Mouse (Mus musculus): ENCODE results near the gene Enkd1. TPM values are rescaled to one million over a fixed set of nuclear protein-coding genes. Genes with fewer than 3 reads are reported as not detected.

Enkd1 gene
- polyA plus RNA-seq, 1 experiment from 2014 or later: 17.9 TPM

DNA sequence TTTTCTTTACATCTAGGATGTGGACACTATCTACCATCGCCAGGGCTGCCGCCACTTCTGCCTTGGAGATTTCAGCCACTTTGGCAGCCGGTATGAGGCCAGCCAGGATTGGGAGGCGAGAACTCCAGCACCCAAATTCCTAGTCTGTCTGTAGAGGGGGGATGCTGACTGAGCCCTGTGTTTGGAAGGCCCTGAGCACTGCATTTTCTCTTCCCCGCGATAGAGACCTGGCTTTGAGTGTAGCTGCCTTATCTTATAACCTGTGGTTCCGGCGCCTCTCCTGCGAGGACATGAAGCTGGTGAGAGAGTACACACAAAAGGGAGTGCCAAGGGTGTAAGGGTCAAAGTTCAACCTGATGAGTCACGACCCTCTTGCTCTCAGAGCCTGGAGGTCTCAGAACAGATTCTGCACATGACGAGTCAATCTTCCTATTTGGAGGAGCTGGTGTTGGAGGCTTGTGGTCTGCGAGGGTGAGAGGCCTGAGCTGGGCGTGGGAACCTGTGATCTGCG, 19.7 kb downstream of the Enkd1 start:
- Histone ChIP-seq H3K27ac (ENCODE audit: low read depth, low read length) (no peak overlapping the region), H3K9me3 (ENCODE audit: control insufficient read depth, low read length) (no peaks in the 10 kb centered on the region), H3K27me3 (replicated peaks; ENCODE audit: control insufficient read depth, insufficient read depth, low read length) (no peaks in the 10 kb centered on the region), H3K4me1 (ENCODE audit: control insufficient read depth, insufficient read depth, low read depth, low read length) (no peaks in the 10 kb centered on the region), H3K36me3 (ENCODE audit: control insufficient read depth, insufficient read depth, low read length) (peaks cover 5% of the 10 kb centered on the region; the same call in 1 of the 2 replicates), H3K9ac (ENCODE audit: low read depth, low read length) (no peak overlapping the region), H3K4me2 (ENCODE audit: low read length) (no peak overlapping the region), H3K4me3 (ENCODE audit: low read length) (no peak overlapping the region)
- no peak for ATAC-seq
- WGBS: 72% methylated on average over 14 of the region's 14 CpGs

DNA sequence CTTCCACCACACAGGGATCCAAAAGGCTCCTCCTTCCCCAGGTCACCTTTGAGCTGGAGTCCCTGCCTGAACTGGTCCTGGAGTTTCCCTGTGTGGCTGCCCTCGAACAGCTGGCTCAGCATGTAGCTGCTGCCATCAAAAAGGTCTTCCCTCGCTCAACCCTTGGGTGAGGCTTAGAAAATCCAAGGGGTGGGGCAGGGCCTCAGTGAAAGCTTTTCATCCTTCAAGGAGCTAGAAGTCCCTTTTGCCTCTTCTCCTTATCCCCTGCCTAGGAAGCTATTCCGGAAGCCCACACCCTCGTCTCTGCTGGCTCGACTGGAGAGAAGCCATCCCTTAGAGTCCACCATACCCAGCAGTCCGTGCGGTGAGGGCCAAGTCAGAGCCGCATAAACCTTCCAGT, 20.5 kb downstream of the Enkd1 start:
- Histone ChIP-seq H3K4me1 (ENCODE audit: control insufficient read depth, insufficient read depth, low read depth, low read length) (no peaks in the 10 kb centered on the region), H3K9ac (ENCODE audit: low read depth, low read length) (no peak overlapping the region), H3K4me3 (ENCODE audit: low read length) (no peak overlapping the region), H3K27ac (ENCODE audit: low read depth, low read length) (no peak overlapping the region), H3K4me2 (ENCODE audit: low read length) (no peak overlapping the region), H3K36me3 (ENCODE audit: control insufficient read depth, insufficient read depth, low read length) (peaks cover 8% of the 10 kb centered on the region; the same call in 1 of the 2 replicates), H3K27me3 (replicated peaks; ENCODE audit: control insufficient read depth, insufficient read depth, low read length) (no peaks in the 10 kb centered on the region), H3K9me3 (ENCODE audit: control insufficient read depth, low read length) (no peaks in the 10 kb centered on the region)
- WGBS: 68% methylated on average over 8 of the region's 8 CpGs
- no peak for ATAC-seq

DNA sequence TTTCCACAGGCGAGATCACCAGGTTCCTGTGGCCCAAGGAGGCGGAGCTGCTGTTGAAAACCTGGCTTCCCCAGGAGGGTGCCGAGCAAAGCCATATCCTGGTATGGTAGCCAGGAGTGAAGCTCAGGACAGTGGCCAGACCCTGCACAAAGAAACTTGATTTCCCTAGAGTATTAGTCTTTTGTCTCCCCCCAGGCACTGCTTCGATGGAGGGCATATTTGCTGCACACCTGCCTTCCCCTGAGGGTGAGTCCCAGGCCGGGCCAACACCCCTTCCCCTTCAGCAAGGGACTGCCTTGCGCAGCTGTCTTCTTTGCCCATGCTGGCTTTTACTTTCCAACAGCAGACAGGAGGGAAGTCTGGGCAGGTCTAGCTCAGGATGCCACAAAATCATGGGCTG, 21.5 kb downstream of the Enkd1 start:
- H3K27me3 ChIP-seq (replicated peaks; ENCODE audit: control insufficient read depth, insufficient read depth, low read length): no peaks in the 10 kb centered on the region
- H3K4me2 ChIP-seq (ENCODE audit: low read length): no peak overlapping the region
- H3K9ac ChIP-seq (ENCODE audit: low read depth, low read length): no peak overlapping the region
- WGBS: 63% methylated on average over 6 of the region's 6 CpGs
- no peak overlapping the region for H3K4me3 ChIP-seq (ENCODE audit: low read length)
- no peaks in the 10 kb centered on the region for H3K9me3 ChIP-seq (ENCODE audit: control insufficient read depth, low read length)
- 0 out of 2 replicates have a peak, but pooled peaks have one; percentile 16 for ATAC-seq
- peaks cover 8% of the 10 kb centered on the region; the same call in 1 of the 2 replicates for H3K36me3 ChIP-seq (ENCODE audit: control insufficient read depth, insufficient read depth, low read length)
- H3K27ac ChIP-seq (ENCODE audit: low read depth, low read length): no peak overlapping the region
- H3K4me1 ChIP-seq (ENCODE audit: control insufficient read depth, insufficient read depth, low read depth, low read length): no peaks in the 10 kb centered on the region

DNA sequence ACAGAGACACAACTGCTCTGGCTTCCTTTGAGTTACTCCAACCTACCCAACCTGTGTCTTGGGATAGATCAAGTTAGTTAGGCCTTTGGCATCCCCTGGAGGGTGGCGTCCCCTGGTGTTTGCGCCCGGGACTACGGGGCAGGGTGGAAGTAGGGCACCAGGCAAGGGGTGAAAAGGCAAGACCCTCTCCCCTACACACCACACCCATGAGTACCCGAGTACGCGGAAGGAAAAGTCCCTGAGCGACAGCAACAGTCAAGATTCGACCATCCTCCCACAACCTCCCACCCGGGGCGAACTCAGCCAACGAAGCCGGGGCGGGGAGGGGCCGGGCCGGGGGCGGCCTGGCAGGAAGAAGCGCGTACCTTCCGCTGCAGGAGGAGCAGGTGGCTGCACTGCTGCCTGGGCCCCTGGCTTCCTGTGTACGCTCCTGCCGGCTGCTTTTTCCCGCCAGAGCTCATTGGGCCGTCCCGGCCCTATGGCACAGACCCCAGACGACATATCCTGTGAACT, 22.2 kb downstream of the Enkd1 start, which contains the start of gene Carmil2:
Carmil2 (plus strand) TSS at position 479 of the 513 bp plus-strand sequence.
- 15% methylated on average over 26 of the region's 26 CpGs for WGBS
- ATAC-seq: 0 out of 2 replicates have a peak, but pooled peaks have one; percentile 12

DNA sequence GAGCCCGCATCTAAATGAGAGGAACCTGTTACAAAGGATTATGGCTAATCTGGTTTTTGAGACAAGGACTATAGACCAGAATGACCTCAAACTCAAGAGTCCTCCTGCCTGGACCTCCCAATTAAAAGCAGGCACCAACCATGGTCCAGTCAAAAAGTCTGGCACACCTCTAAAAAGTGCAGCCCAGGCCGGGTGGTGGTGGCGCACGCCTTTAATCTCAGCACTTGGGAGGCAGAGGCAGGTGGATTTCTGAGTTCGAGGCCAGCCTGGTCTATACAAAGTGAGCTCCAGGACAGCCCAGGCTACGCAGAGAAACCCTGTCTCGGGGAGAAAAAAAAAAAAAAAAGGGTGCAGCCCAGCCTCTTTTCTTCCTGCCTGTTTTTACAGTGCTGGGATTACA, 22.7 kb downstream of the Enkd1 start:
- WGBS: 82% methylated on average over 7 of the region's 7 CpGs
- no peak for ATAC-seq
- H3K9me3 ChIP-seq (ENCODE audit: control insufficient read depth, low read length): no peaks in the 10 kb centered on the region
- no peak overlapping the region for H3K4me2 ChIP-seq (ENCODE audit: low read length)
- H3K27ac ChIP-seq (ENCODE audit: low read depth, low read length): no peak overlapping the region
- no peaks in the 10 kb centered on the region for H3K27me3 ChIP-seq (replicated peaks; ENCODE audit: control insufficient read depth, insufficient read depth, low read length)
- peaks cover 17% of the 10 kb centered on the region for H3K36me3 ChIP-seq (ENCODE audit: control insufficient read depth, insufficient read depth, low read length)
- no peaks in the 10 kb centered on the region for H3K4me1 ChIP-seq (ENCODE audit: control insufficient read depth, insufficient read depth, low read depth, low read length)
- H3K4me3 ChIP-seq (ENCODE audit: low read length): no peak overlapping the region
- H3K9ac ChIP-seq (ENCODE audit: low read depth, low read length): no peak overlapping the region

More for the DNA sequence above, 22.2 kb downstream of the Enkd1 start, which contains the start of gene Carmil2:
- no peak within 1 kb of the TSS for H3K27ac ChIP-seq (ENCODE audit: low read depth, low read length)
- H3K4me1 ChIP-seq (ENCODE audit: control insufficient read depth, insufficient read depth, low read depth, low read length): no peaks in the 10 kb centered on the region
- peak within 1 kb of the TSS; percentile 32 for H3K4me2 ChIP-seq (ENCODE audit: low read length)
- H3K36me3 ChIP-seq (ENCODE audit: control insufficient read depth, insufficient read depth, low read length): peaks cover 11% of the 10 kb centered on the region
- no peaks in the 10 kb centered on the region for H3K27me3 ChIP-seq (replicated peaks; ENCODE audit: control insufficient read depth, insufficient read depth, low read length)
- no peak within 1 kb of the TSS for H3K4me3 ChIP-seq (ENCODE audit: low read length)
- no peaks in the 10 kb centered on the region for H3K9me3 ChIP-seq (ENCODE audit: control insufficient read depth, low read length)
- H3K9ac ChIP-seq (ENCODE audit: low read depth, low read length): peak within 1 kb of the TSS; percentile 30; the same call in 1 of the 2 replicates

DNA sequence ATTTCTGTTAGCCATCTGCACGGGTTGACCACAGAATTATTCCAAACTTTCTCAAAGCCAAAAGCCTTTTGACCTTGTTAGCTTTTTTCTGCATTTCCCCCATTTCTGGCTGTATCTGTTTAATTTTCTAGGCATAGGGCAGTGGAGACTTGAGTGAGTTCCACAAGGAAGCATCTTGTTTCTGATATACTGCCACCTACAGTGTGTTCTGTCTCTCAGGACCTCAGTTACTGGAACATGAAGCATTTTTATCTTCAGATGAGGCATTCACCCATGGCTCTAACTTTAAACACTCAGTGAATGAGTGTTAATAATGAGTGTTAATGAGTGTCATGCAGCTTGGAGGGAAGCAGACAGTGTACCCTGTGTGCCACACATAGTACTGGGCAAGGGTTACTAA, 30.1 kb downstream of the Enkd1 start:
- Histone ChIP-seq H3K9ac (ENCODE audit: low read depth, low read length) (no peak overlapping the region), H3K4me3 (ENCODE audit: low read length) (no peak overlapping the region), H3K9me3 (ENCODE audit: control insufficient read depth, low read length) (no peaks in the 10 kb centered on the region), H3K4me2 (ENCODE audit: low read length) (no peak overlapping the region), H3K27ac (ENCODE audit: low read depth, low read length) (no peak overlapping the region), H3K36me3 (ENCODE audit: control insufficient read depth, insufficient read depth, low read length) (peaks cover 48% of the 10 kb centered on the region), H3K4me1 (ENCODE audit: control insufficient read depth, insufficient read depth, low read depth, low read length) (no peaks in the 10 kb centered on the region), H3K27me3 (replicated peaks; ENCODE audit: control insufficient read depth, insufficient read depth, low read length) (no peaks in the 10 kb centered on the region)
- no peak for ATAC-seq
- 88% methylated on average over 1 of the region's 1 CpGs for WGBS

DNA sequence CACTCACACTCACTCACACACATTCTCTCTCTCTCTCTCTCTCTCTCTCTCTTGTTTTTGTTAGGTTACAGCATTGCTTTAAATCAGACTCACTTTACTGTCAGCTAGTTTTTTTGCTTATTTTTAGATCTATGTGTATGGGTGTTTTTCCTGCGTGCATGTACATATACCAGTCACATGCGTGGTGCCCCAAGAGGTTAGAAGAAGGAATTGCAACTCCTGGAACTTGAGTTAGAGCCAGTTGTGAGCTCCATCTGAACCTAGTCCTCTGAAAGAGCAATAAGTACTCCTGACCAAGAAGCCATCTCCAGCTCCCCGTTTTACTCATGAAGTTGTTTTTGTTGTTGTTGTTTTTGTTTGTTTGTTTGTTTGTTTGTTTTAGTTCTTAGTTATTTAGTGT, 46.8 kb downstream of the Enkd1 start:
- ATAC-seq: no peak
- no peaks in the 10 kb centered on the region for H3K9me3 ChIP-seq (ENCODE audit: control insufficient read depth, low read length)
- H3K9ac ChIP-seq (ENCODE audit: low read depth, low read length): no peak overlapping the region
- H3K4me2 ChIP-seq (ENCODE audit: low read length): no peak overlapping the region
- WGBS: 85% methylated on average over 3 of the region's 3 CpGs
- no peak overlapping the region for H3K4me3 ChIP-seq (ENCODE audit: low read length)
- no peak overlapping the region for H3K27ac ChIP-seq (ENCODE audit: low read depth, low read length)
- H3K27me3 ChIP-seq (replicated peaks; ENCODE audit: control insufficient read depth, insufficient read depth, low read length): no peaks in the 10 kb centered on the region
- H3K4me1 ChIP-seq (ENCODE audit: control insufficient read depth, insufficient read depth, low read depth, low read length): no peaks in the 10 kb centered on the region
- H3K36me3 ChIP-seq (ENCODE audit: control insufficient read depth, insufficient read depth, low read length): peaks cover 7% of the 10 kb centered on the region; the same call in 1 of the 2 replicates

DNA sequence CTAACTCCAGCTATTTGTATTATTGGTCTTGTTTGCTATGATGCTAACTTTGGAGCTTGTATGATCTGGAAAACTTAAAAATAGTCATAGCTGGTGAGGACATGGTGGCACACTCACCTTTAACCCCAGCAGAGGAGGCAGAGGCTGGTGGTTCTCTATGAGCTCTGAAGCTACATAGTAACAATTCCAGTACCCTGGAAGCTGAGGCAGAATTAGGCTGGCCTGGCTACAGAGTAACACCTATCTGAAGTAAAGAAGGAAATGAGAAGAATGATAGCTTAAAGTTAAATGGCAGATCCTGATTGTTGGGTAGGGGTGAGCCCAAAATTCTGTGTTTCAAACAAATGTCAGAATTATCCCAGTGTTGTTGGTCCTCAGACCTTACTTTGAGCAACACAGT, 50.4 kb downstream of the Enkd1 start:
- H3K4me2 ChIP-seq (ENCODE audit: low read length): no peak overlapping the region
- no peaks in the 10 kb centered on the region for H3K9me3 ChIP-seq (ENCODE audit: control insufficient read depth, low read length)
- no peak overlapping the region for H3K4me3 ChIP-seq (ENCODE audit: low read length)
- no peaks in the 10 kb centered on the region for H3K27me3 ChIP-seq (replicated peaks; ENCODE audit: control insufficient read depth, insufficient read depth, low read length)
- no peaks in the 10 kb centered on the region for H3K4me1 ChIP-seq (ENCODE audit: control insufficient read depth, insufficient read depth, low read depth, low read length)
- no peak overlapping the region for H3K9ac ChIP-seq (ENCODE audit: low read depth, low read length)
- ATAC-seq: no peak
- peaks cover 5% of the 10 kb centered on the region; the same call in 1 of the 2 replicates for H3K36me3 ChIP-seq (ENCODE audit: control insufficient read depth, insufficient read depth, low read length)
- H3K27ac ChIP-seq (ENCODE audit: low read depth, low read length): no peak overlapping the region
